24 mouse cellular contexts compared by ENCODE assay signal in genomic region chr13:4406771-4407170, GRCm38 (mm10). TPM values are rescaled to one million over a fixed set of nuclear protein-coding genes. Genes with fewer than 3 reads are reported as not detected.
DNase-seq lines count a peak whose midpoint lies in the region; ATAC-seq lines count a peak whose summit lies in the region.
"Had no signal": no experiment of that assay in that cellular context is flagged by ENCODE, and none has a peak within 500 bp of the region (broad histone marks: within the 10 kb centered on the region; RNA-seq: fewer than 3 reads in every experiment).

No protein-coding gene starts in this region.

- no peak overlapping the region for H3K9ac ChIP-seq in kidney, embryonic 16.5 days (replicated peaks; ENCODE audit: low read length)
- H3K9ac ChIP-seq: embryonic facial prominence, embryonic 13.5 days; embryonic facial prominence, embryonic 15.5 days; forebrain, embryonic 12.5 days had no signal

- peak; percentile 71 for DNase-seq in kidney, adult 9 months
- no peak for DNase-seq in kidney, postnatal 25 days
- no peak for DNase-seq in kidney, adult 18-20 months
- DNase-seq: adrenal gland, adult 2 months; adrenal gland, postnatal 10 days; adrenal gland, postnatal 25 days; cerebellum, adult 11 months; cerebellum, adult 18-20 months; cerebellum, adult 8-10 months; cerebellum, adult 9-11 months; cerebellum, postnatal 14 days; cerebellum, postnatal 36 days; embryo, embryonic 11 days had no signal

- H3K4me3 ChIP-seq in kidney, embryonic 16.5 days (ENCODE audit: low read length) = no peak overlapping the region
- H3K4me3 ChIP-seq: embryonic facial prominence, embryonic 13.5 days; embryonic facial prominence, embryonic 15.5 days; erythroblast, embryonic 14.5 days; forebrain, embryonic 10.5 days; forebrain, embryonic 12.5 days had no signal

- no peaks in the 10 kb centered on the region for H3K4me1 ChIP-seq in kidney, embryonic 16.5 days (ENCODE audit: insufficient read depth, low read length)
- H3K4me1 ChIP-seq: embryonic facial prominence, embryonic 13.5 days; embryonic facial prominence, embryonic 15.5 days; forebrain, embryonic 10.5 days; forebrain, embryonic 12.5 days had no signal

- H3K36me3 ChIP-seq in kidney, embryonic 16.5 days (ENCODE audit: insufficient read depth, low read length) = no peaks in the 10 kb centered on the region
- H3K36me3 ChIP-seq: embryonic facial prominence, embryonic 13.5 days; embryonic facial prominence, embryonic 15.5 days; forebrain, embryonic 10.5 days; forebrain, embryonic 12.5 days had no signal

- H3K9me3 ChIP-seq in kidney, embryonic 16.5 days (ENCODE audit: low read length) = peaks cover under 1% of the 10 kb centered on the region; the same call in 1 of the 2 replicates
- H3K9me3 ChIP-seq: embryonic facial prominence, embryonic 13.5 days; embryonic facial prominence, embryonic 15.5 days; forebrain, embryonic 12.5 days had no signal

- H3K4me2 ChIP-seq in kidney, embryonic 16.5 days (replicated peaks; ENCODE audit: low read depth, low read length) = no peak overlapping the region
- H3K4me2 ChIP-seq: embryonic facial prominence, embryonic 13.5 days; embryonic facial prominence, embryonic 15.5 days; forebrain, embryonic 12.5 days had no signal

- no peak overlapping the region for H3K27ac ChIP-seq in kidney, embryonic 16.5 days (ENCODE audit: low read length)
- H3K27ac ChIP-seq: embryonic facial prominence, embryonic 13.5 days; embryonic facial prominence, embryonic 15.5 days; forebrain, embryonic 10.5 days; forebrain, embryonic 12.5 days had no signal

- peak; percentile 61; the same call in 1 of the 2 replicates for ATAC-seq in kidney, embryonic 16.5 days (ENCODE audit: low FRiP score, low TSS enrichment)
- ATAC-seq: forebrain, embryonic 14.5 days; forebrain, embryonic 16.5 days had no signal

- WGBS in kidney, embryonic 16.5 days = 79% methylated on average over 1 of the region's 1 CpGs

- H3K27me3 ChIP-seq in kidney, embryonic 16.5 days (ENCODE audit: insufficient read depth, low read length) = no peaks in the 10 kb centered on the region
- H3K27me3 ChIP-seq: embryonic facial prominence, embryonic 13.5 days; embryonic facial prominence, embryonic 15.5 days; forebrain, embryonic 12.5 days had no signal

RNA-seq across cellular contexts. Expression of gene Akr1c6, which starts 27.3 kb away (rescaled TPM):
- polyA plus RNA-seq in kidney, embryonic 16.5 days (2015; fragmentation: Nextera tagmentation; extraction: Ambion mirVana) = not detected in 2 replicates
- polyA plus RNA-seq: adrenal gland, adult 2 months; brain, embryonic 14.5 days; C2C12; embryonic facial prominence, embryonic 11.5 days; embryonic facial prominence, embryonic 13.5 days; embryonic facial prominence, embryonic 15.5 days; erythroblast, embryonic 14.5 days; forebrain, embryonic 10.5 days; forebrain, embryonic 12.5 days; forebrain, embryonic 14.5 days; forebrain, embryonic 16.5 days had no signal
